Mouse (Mus musculus) G1E (cell line): ENCODE measurements at regions not wholly inside any gene's neighbourhood (a gene's known extent, or its start where the extent isn't known, plus 50 kb on each side); places are given as distances from the start of the nearest gene placed in this dataset.

ENCODE experiments used
- CTCF ChIP-seq: IDR thresholded peaks from 2 replicates; pipeline ENCODE4 v1.5.1; 2012; ENCODE audit warnings: low read depth, low read length, inconsistent platforms, mixed read lengths
- GATA1 ChIP-seq: IDR thresholded peaks from 2 replicates; pipeline ENCODE4 v1.6.1; 2012; ENCODE audit warnings: borderline replicate concordance, low read length, inconsistent platforms, mixed read lengths
- POLR2AphosphoS5 ChIP-seq: IDR thresholded peaks from 2 replicates; pipeline ENCODE4 v1.6.1; 2012; ENCODE audit warnings: low read depth, low read length, inconsistent platforms; ENCODE audit not compliant: insufficient replicate concordance

DNA sequence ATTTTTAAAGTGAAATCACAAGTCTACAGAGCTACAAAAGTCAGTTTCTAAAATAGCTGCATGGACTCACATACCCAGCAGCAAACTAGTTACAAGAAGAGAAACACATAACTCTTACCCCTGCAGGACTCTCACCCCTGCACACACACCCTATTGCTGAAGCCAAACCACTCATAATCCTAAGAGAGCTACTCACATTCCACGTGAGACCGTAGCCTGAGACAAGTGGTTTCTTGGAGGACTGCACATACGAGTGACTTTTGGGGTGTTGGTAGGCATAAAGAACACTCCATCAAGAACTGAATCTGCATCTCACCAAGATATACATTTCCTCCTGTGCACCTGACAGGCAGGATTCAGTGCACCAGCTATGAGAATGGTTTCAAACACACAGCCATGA is 150.8 kb downstream of the Gsdmc2 start:
- TF ChIP-seq CTCF (no peak), GATA1 (no peak), POLR2AphosphoS5 (no peak)
